ENCODE assay signal across 27 mouse cellular contexts in the genomic region with DNA sequence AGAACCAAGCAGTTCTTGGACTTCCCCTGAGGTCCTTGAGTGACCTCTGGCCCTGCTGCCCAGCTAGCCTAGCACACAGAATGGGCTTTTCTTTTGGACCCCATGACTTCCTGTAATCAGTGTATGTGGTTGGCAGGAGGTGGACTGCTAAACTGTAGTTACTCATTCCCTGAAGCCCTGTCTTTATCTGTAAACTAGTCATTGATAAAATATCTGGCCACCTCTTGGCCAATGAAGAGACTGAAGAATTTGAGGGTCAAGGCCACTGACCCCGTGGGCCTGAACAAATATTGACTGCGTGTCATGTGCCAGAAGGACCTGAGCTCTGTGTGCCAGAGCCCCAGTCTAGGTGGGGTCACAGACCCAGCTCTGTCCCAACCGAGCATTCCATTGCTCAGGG. TPM values are rescaled to one million over a fixed set of nuclear protein-coding genes. Genes with fewer than 3 reads are reported as not detected.
DNase-seq lines count a peak whose midpoint lies in the region; ATAC-seq and TF ChIP-seq lines count a peak whose summit lies in the region.
"Had no signal": no experiment of that assay in that cellular context is flagged by ENCODE, and none has a peak within 500 bp of the region (broad histone marks: within the 10 kb centered on the region; RNA-seq: fewer than 3 reads in every experiment).

No protein-coding gene starts in this region.

- no peaks in the 10 kb centered on the region for H3K36me3 ChIP-seq in C2C12 (ENCODE audit: control insufficient read depth, insufficient read depth)
- H3K36me3 ChIP-seq in liver, adult 2 months (ENCODE audit: control insufficient read depth, insufficient read depth, low read length) = no peaks in the 10 kb centered on the region
- H3K36me3 ChIP-seq in liver, embryonic 15.5 days (replicated peaks) = no peaks in the 10 kb centered on the region
- no peaks in the 10 kb centered on the region for H3K36me3 ChIP-seq in thymus, adult 2 months (ENCODE audit: control insufficient read depth, insufficient read depth, low read length)
- H3K36me3 ChIP-seq: embryonic facial prominence, embryonic 12.5 days; heart, embryonic 13.5 days; hindbrain, embryonic 15.5 days had no signal

- ATAC-seq in liver, embryonic 15.5 days (ENCODE audit: insufficient read depth) = peak; percentile 70
- ATAC-seq: forebrain, embryonic 14.5 days; lung, postnatal 0 days had no signal

- H3K4me1 ChIP-seq in liver, adult 2 months (ENCODE audit: control insufficient read depth, insufficient read depth, low read length) = peaks cover 69% of the 10 kb centered on the region
- peaks cover 81% of the 10 kb centered on the region for H3K4me1 ChIP-seq in liver, embryonic 15.5 days (replicated peaks)
- H3K4me1 ChIP-seq in thymus, adult 2 months (replicated peaks; ENCODE audit: control insufficient read depth, insufficient read depth, low read length) = peaks cover 21% of the 10 kb centered on the region
- H3K4me1 ChIP-seq: hindbrain, embryonic 15.5 days had no signal

- TF ChIP-seq CTCF in C2C12 (IDR thresholded peaks at IDR 0.05; ENCODE audit: control insufficient read depth, insufficient read depth, insufficient read length) = no peak
- no peak for TF ChIP-seq CTCF in liver, adult 2 months (IDR thresholded peaks at IDR 0.05; ENCODE audit: low read depth, low read length)
- TF ChIP-seq CTCF in thymus, adult 2 months (IDR thresholded peaks at IDR 0.05; ENCODE audit: borderline replicate concordance, control insufficient read depth, extremely low read depth, insufficient read depth, low read length, poor library complexity) = no peak

- H3ac ChIP-seq in C2C12 (ENCODE audit: control insufficient read depth, insufficient read length, low read depth) = no peak overlapping the region

- H3K79me3 ChIP-seq in C2C12 (ENCODE audit: low read depth) = peaks cover 4% of the 10 kb centered on the region

- H3K27ac ChIP-seq in liver, adult 2 months (replicated peaks; ENCODE audit: insufficient read depth, low read depth, low read length) = peak overlapping the region; percentile 83
- peak overlapping the region; percentile 80 for H3K27ac ChIP-seq in liver, embryonic 15.5 days (replicated peaks)
- no peak overlapping the region for H3K27ac ChIP-seq in thymus, adult 2 months (ENCODE audit: control insufficient read depth, insufficient read depth, low read length)
- H3K27ac ChIP-seq: embryonic facial prominence, embryonic 12.5 days; heart, embryonic 13.5 days; hindbrain, embryonic 15.5 days; macrophage had no signal

- no peak for TF ChIP-seq POLR2A in liver, adult 2 months (IDR thresholded peaks at IDR 0.05; ENCODE audit: extremely low read depth, insufficient read depth, low read length)
- no peak for TF ChIP-seq POLR2A in thymus, adult 2 months (IDR thresholded peaks at IDR 0.05; ENCODE audit: control insufficient read depth, extremely low read depth, insufficient read depth, low read length, poor library complexity)

- 10% methylated on average over 3 of the region's 3 CpGs for WGBS in liver, adult 2 months
- WGBS in liver, embryonic 15.5 days (ENCODE audit: insufficient replicate concordance) = 55% methylated on average over 3 of the region's 3 CpGs
- WGBS in thymus, adult 2 months = 96% methylated on average over 3 of the region's 3 CpGs

- H3K4me3 ChIP-seq in C2C12 (ENCODE audit: insufficient read depth, poor library complexity, severe bottlenecking) = no peak overlapping the region
- H3K4me3 ChIP-seq in liver, adult 2 months (ENCODE audit: insufficient read depth, low read depth, low read length) = no peak overlapping the region
- H3K4me3 ChIP-seq in liver, embryonic 15.5 days (replicated peaks) = no peak overlapping the region
- H3K4me3 ChIP-seq in thymus, adult 2 months (ENCODE audit: control insufficient read depth, insufficient read depth, low read length) = no peak overlapping the region
- H3K4me3 ChIP-seq: embryonic facial prominence, embryonic 12.5 days; heart, embryonic 13.5 days; hindbrain, embryonic 15.5 days had no signal

- H3K9me3 ChIP-seq in liver, embryonic 15.5 days (replicated peaks) = no peaks in the 10 kb centered on the region
- H3K9me3 ChIP-seq: embryonic facial prominence, embryonic 12.5 days; heart, embryonic 13.5 days; hindbrain, embryonic 15.5 days had no signal

- DNase-seq in embryo, embryonic 10 days (ENCODE audit: low spot score) = peak; percentile 28
- no peak for DNase-seq in embryo, embryonic 9.5 days (ENCODE audit: extremely low spot score)
- DNase-seq in liver, adult 2 months (ENCODE audit: extremely low read depth, low read depth, low spot score) = peak; percentile 99
- DNase-seq in frontal cortex, adult 2 months (ENCODE audit: extremely low spot score in 1 of 2, low spot score in 1 of 2) = no peak
- DNase-seq in thymus, adult 2 months = no peak
- DNase-seq: adrenal gland, postnatal 10 days; cerebellum, adult 18-20 months; cerebellum, postnatal 14 days; gastrocnemius, postnatal 10 days; heart, postnatal 10 days; kidney, adult 8-10 months; kidney, postnatal 14 days; layer of hippocampus, adult 9-11 months; midbrain, embryonic 14.5 days; thymus, postnatal 25 days had no signal

- peaks cover 5% of the 10 kb centered on the region for H3K79me2 ChIP-seq in C2C12 (ENCODE audit: control insufficient read depth, insufficient read depth)
- H3K79me2 ChIP-seq in liver, adult 2 months (ENCODE audit: control insufficient read depth, insufficient read depth, low read length) = peaks cover 3% of the 10 kb centered on the region

- H3K27me3 ChIP-seq in C2C12 (ENCODE audit: control insufficient read depth, insufficient read depth, insufficient read length) = no peaks in the 10 kb centered on the region
- H3K27me3 ChIP-seq in liver, adult 2 months (ENCODE audit: control insufficient read depth, insufficient read depth, low read length) = no peaks in the 10 kb centered on the region
- no peaks in the 10 kb centered on the region for H3K27me3 ChIP-seq in liver, embryonic 15.5 days
- H3K27me3 ChIP-seq in thymus, adult 2 months (ENCODE audit: control insufficient read depth, insufficient read depth, low read length) = no peaks in the 10 kb centered on the region
- H3K27me3 ChIP-seq: embryonic facial prominence, embryonic 12.5 days; hindbrain, embryonic 15.5 days had no signal

- no peak overlapping the region; the same call in 1 of the 2 replicates for H3K9ac ChIP-seq in liver, adult 2 months (ENCODE audit: low read depth, low read length)
- no peak overlapping the region for H3K9ac ChIP-seq in liver, embryonic 15.5 days
- H3K9ac ChIP-seq: embryonic facial prominence, embryonic 12.5 days; heart, embryonic 13.5 days; hindbrain, embryonic 15.5 days had no signal

- H3K4me2 ChIP-seq in liver, embryonic 15.5 days = peak overlapping the region; percentile 23; the same call in 1 of the 2 replicates
- H3K4me2 ChIP-seq: embryonic facial prominence, embryonic 12.5 days; heart, embryonic 13.5 days; hindbrain, embryonic 15.5 days had no signal

TF ChIP-seq in C2C12, 6 proteins besides CTCF, POLR2A, EP300 and RAD21:
- TF ChIP-seq FOSL1 (IDR thresholded peaks at IDR 0.05; ENCODE audit: insufficient read depth, low read length, poor library complexity, severe bottlenecking) = no peak
- no peak for TF ChIP-seq MYOG (IDR thresholded peaks at IDR 0.05; ENCODE audit: control insufficient read depth, extremely low read depth, insufficient read length)
- TF ChIP-seq USF1 (IDR thresholded peaks at IDR 0.05; ENCODE audit: low read depth) = no peak
- no peak for TF ChIP-seq CEBPB (IDR thresholded peaks at IDR 0.05; ENCODE audit: low read depth)
- peak; percentile 28 for TF ChIP-seq MYOD1 (IDR thresholded peaks at IDR 0.05; ENCODE audit: control insufficient read depth, insufficient read length, low read depth)

RNA-seq across cellular contexts. Expression of a gene that starts 1.6 kb away (rescaled TPM):
- polyA plus RNA-seq in C2C12 (2012; fragmentation: generic; extraction: Trizol) = 18.1 TPM
- 9.6 and 33.0 TPM in 2 replicates for total RNA-seq in liver, adult 2 months (2014; rRNA removed)
- polyA plus RNA-seq in liver, adult 2 months (2012; rRNA removed) = 211 and 649 TPM in 2 replicates
- polyA plus RNA-seq in liver, embryonic 15.5 days (2015; fragmentation: Nextera tagmentation; extraction: Ambion mirVana) = 41.2 and 49.7 TPM in 2 replicates
- 1.7 and 1.8 TPM in 2 replicates for polyA plus RNA-seq in frontal cortex, adult 2 months (2012; rRNA removed)
- 7.7 and 7.8 TPM in 2 replicates for polyA plus RNA-seq in thymus, adult 2 months (2012; rRNA removed)
- total RNA-seq: megakaryocyte-erythroid progenitor cell, adult 5-6 weeks had no signal
- polyA plus RNA-seq: midbrain, embryonic 14.5 days had no signal

RNA-seq across cellular contexts. Expression of a gene that starts 14.1 kb away (rescaled TPM):
- polyA plus RNA-seq in C2C12 (2012; fragmentation: generic; extraction: Trizol) = not detected
- 0.07 TPM in 1 of 2 replicates, not detected in the other for total RNA-seq in liver, adult 2 months (2014; rRNA removed)
- 0.11 TPM in 1 of 2 replicates, not detected in the other for polyA plus RNA-seq in liver, adult 2 months (2012; rRNA removed)
- not detected in 2 replicates for polyA plus RNA-seq in liver, embryonic 15.5 days (2015; fragmentation: Nextera tagmentation; extraction: Ambion mirVana)
- 62.7 and 68.0 TPM in 2 replicates for polyA plus RNA-seq in frontal cortex, adult 2 months (2012; rRNA removed)
- 0.06 and 0.12 TPM in 2 replicates for polyA plus RNA-seq in thymus, adult 2 months (2012; rRNA removed)
- total RNA-seq: heart, adult 8-10 months; heart, postnatal 10 days; hematopoietic stem cell, adult 5-6 weeks; megakaryocyte-erythroid progenitor cell, adult 5-6 weeks; monocyte, adult 5-6 weeks had no signal
- polyA plus RNA-seq: macrophage had no signal

RNA-seq across cellular contexts. Expression of a gene that starts 37.7 kb away (rescaled TPM):
- 7.5 TPM for polyA plus RNA-seq in C2C12 (2012; fragmentation: generic; extraction: Trizol)
- total RNA-seq in liver, adult 2 months (2014; rRNA removed) = 57.3 and 68.1 TPM in 2 replicates
- polyA plus RNA-seq in liver, adult 2 months (2012; rRNA removed) = 112 and 115 TPM in 2 replicates
- 11.5 and 12.4 TPM in 2 replicates for polyA plus RNA-seq in liver, embryonic 15.5 days (2015; fragmentation: Nextera tagmentation; extraction: Ambion mirVana)
- polyA plus RNA-seq in frontal cortex, adult 2 months (2012; rRNA removed) = 23.0 and 24.4 TPM in 2 replicates
- polyA plus RNA-seq in thymus, adult 2 months (2012; rRNA removed) = 20.7 and 22.1 TPM in 2 replicates

Comparison
In these comparisons a context has a peak if more than half of its experiments do, and no peak if none do; other contexts are left out.
1. DNase-seq: peak in embryo, embryonic 10 days (single experiment) and liver, adult 2 months (single experiment); none in embryo, embryonic 9.5 days (single experiment), frontal cortex, adult 2 months (0 of 2) and thymus, adult 2 months (single experiment).
2. RNA of a gene that starts 14.1 kb away (polyA plus RNA-seq): 62.7 to 68.0 TPM in frontal cortex, adult 2 months; 0.06 to 0.12 TPM in thymus, adult 2 months, 0.11 TPM in liver, adult 2 months, not detected in C2C12 (single experiment) and not detected in liver, embryonic 15.5 days; every median in the first group is over 10 times any median in the second.